Mouse (Mus musculus): ENCODE results near the gene Ptgs1. TPM values are rescaled to one million over a fixed set of nuclear protein-coding genes. Genes with fewer than 3 reads are reported as not detected.

Gene Ptgs1
- polyA plus RNA-seq, 1 experiment from 2014 or later, result 20.3 TPM

Other genes with a start within 250 kb of the Ptgs1 start
- 83.2 to 127 TPM (median 84.4 TPM) in 3 replicates for gene Ndufa8, start 181.0 kb upstream of the Ptgs1 start, polyA plus RNA-seq (2018)
- not detected in 3 replicates for gene Morn5, start 181.0 kb upstream of the Ptgs1 start, polyA plus RNA-seq (2018)
- not detected in 3 replicates for gene Lhx6, start 125.0 kb upstream of the Ptgs1 start, polyA plus RNA-seq (2018)
- 7.1 to 14.0 TPM (median 9.3 TPM) in 3 replicates for gene Mrrf, start 94.0 kb upstream of the Ptgs1 start, polyA plus RNA-seq (2018)
- gene Rbm18, start 93.7 kb upstream of the Ptgs1 start, polyA plus RNA-seq (2018), result 18.1 to 21.6 TPM (median 19.1 TPM) in 3 replicates
- not detected in 3 replicates for gene Olfr338, start 143.1 kb downstream of the Ptgs1 start, polyA plus RNA-seq (2018)
- gene Olfr339, start 188.5 kb downstream of the Ptgs1 start, polyA plus RNA-seq (2018), result not detected in 3 replicates
- not detected in 3 replicates for gene Olfr340, start 222.2 kb downstream of the Ptgs1 start, polyA plus RNA-seq (2018)